Mouse (Mus musculus) neural tube, embryonic 14.5 days (tissue): Measurements from ENCODE around the gene Hrasls5. TPM values are rescaled to one million over a fixed set of nuclear protein-coding genes. Genes with fewer than 3 reads are reported as not detected.
A peak's percentile ranks its signal among the peaks of the same experiment; 100 is the strongest.

ENCODE experiments used
- ATAC-seq: fragments of 200-750 bp; cut with Nextera tagmentation; 2 replicates; pipeline ENCODE4 v1.8.0; 2017; ENCODE audit warnings: low read depth, mild to moderate bottlenecking, moderate TSS enrichment, moderate library complexity
- H3K27ac ChIP-seq: fragments of 300-500 bp; sonication (generic); 2 replicates; pipeline ENCODE4 v1.5.1; 2014; ENCODE audit warnings: low read depth, mild to moderate bottlenecking, control low read depth, low read length, moderate library complexity, mixed read lengths
- H3K27me3 ChIP-seq: fragments of 300-500 bp; sonication (generic); 2 replicates; pipeline ENCODE4 v1.6.1; 2014; ENCODE audit warnings: low read length; ENCODE audit not compliant: control insufficient read depth, insufficient read depth
- H3K36me3 ChIP-seq: fragments of 300-500 bp; sonication (generic); 2 replicates; pipeline ENCODE4 v1.6.1; 2014; ENCODE audit warnings: low read length, mixed read lengths; ENCODE audit not compliant: control insufficient read depth, insufficient read depth
- H3K4me1 ChIP-seq: fragments of 300-500 bp; sonication (generic); 2 replicates; pipeline ENCODE4 v1.6.1; 2014; ENCODE audit warnings: low read length; ENCODE audit not compliant: control insufficient read depth, insufficient read depth
- H3K4me2 ChIP-seq: fragments of 300-500 bp; sonication (generic); 2 replicates; pipeline ENCODE4 v1.6.1; 2014; ENCODE audit warnings: mild to moderate bottlenecking, low read depth, low read length, control low read depth
- H3K4me3 ChIP-seq: fragments of 300-500 bp; sonication (generic); 2 replicates; pipeline ENCODE4 v1.5.1; 2014; ENCODE audit warnings: low read depth, low read length, control low read depth, mixed read lengths
- H3K9ac ChIP-seq: fragments of 300-500 bp; sonication (generic); replicated peaks from 2 replicates; pipeline ENCODE4 v1.6.1; 2014; ENCODE audit warnings: low read depth, mild to moderate bottlenecking, control low read depth, low read length, mixed read lengths
- H3K9me3 ChIP-seq: fragments of 300-500 bp; sonication (generic); 2 replicates; pipeline ENCODE4 v1.6.1; 2016; ENCODE audit warnings: low read length; ENCODE audit not compliant: control insufficient read depth
- WGBS: fragments of 180-500 bp; shearing (Covaris S2); extraction: QIAGEN DNeasy Blood & Tissue Kit; methylation state at CpG from one replicate; pipeline ENCODE4 v1.1.7; 2014; 5-methylcytosine and 5-hydroxymethylcytosine counted together
- polyA plus RNA-seq: library from polyadenylated mRNA; unstranded; fragments of >200 nt; fragmentation: Nextera tagmentation; extraction: Ambion mirVana; gene quantifications from 2 replicates; pipeline ENCODE4 v1.2.1, GENCODE M21; 2014

Hrasls5 gene
- polyA plus RNA-seq, 1 experiment from 2014 or later = not detected

- Histone ChIP-seq H3K27me3 (no peaks in the 10 kb centered on the region), H3K9ac (no peak overlapping the region), H3K36me3 (no peaks in the 10 kb centered on the region), H3K9me3 (no peaks in the 10 kb centered on the region), H3K4me3 (no peak overlapping the region), H3K4me1 (peaks cover 14% of the 10 kb centered on the region; the same call in 1 of the 2 replicates), H3K4me2 (no peak overlapping the region), H3K27ac (no peak overlapping the region)
- no peak for ATAC-seq
- 98% methylated on average over 10 of the region's 10 CpGs for WGBS
These were observed 8.2 kb upstream of the Hrasls5 start for GRCm38 (mm10) chr19:7604107-7604506.

DNA sequence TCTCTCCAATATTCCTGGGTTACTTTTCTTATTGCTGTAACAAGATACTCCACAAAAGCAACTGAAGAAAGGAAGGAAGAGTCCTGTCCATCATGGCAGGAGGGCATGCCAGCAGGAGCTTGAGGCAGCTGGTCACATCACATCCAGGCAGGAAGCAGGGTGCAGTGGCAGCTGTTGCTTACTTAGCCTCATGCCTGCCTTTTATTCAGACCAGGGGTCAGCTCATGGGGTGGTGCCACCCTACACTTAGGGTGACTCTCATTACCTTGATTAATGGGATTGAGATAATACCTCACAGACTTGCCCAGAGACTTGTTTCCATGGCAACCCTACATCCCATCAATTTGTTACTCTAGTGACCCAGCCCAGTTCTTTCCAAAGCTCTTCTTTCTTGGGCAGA is 7.3 kb upstream of the Hrasls5 start:
- Histone ChIP-seq H3K4me3 (no peak overlapping the region), H3K27ac (no peak overlapping the region)
- ATAC-seq = no peak

DNA sequence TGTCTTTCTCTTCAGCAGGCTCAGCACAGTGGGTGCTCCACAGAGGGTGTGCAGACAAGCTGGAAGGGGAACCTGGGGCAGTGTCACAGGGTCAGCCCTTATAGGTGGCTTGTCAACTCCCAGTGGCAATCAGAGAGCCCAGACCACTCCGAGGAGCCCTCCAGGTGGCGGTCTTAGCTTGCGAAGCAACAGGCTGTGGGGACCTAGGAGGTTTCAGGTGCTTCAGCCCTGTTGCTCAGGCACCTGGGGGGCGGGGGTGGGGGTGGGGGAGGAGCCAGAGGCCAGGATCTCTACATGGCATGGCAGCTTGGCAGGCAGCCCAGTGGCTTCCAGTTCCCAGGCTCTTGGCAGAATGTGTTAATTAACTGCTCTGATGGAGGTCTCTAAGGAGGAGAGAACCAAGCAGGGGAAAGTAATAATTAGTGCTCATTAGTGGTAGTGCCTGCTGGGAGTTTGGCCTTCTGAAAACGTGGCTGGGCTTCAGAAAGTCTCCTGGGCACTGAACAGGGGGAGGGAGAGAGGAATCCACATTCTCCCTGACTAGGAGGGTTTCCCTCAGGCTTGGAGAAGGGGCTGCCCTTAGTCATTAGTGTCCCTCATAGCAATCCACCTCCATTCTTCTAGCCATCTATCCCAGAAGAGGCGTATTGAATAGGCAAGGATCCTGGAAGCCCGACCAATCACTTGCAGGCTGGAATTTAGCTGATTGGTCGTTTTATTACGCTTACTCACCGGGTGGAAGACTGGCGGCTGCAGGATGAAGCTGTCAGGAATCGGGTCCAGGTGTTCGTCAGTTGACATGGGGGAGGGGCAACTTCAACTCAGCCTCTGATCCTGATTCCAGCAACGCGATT is 6.2 kb upstream of the Hrasls5 start:
- Histone ChIP-seq H3K27ac (no peak overlapping the region), H3K4me2 (peak overlapping the region; percentile 63), H3K4me3 (peak overlapping the region; percentile 24), H3K9me3 (no peaks in the 10 kb centered on the region), H3K27me3 (no peaks in the 10 kb centered on the region), H3K9ac (0 out of 2 replicates have a peak overlapping the region, but pooled peaks have one; percentile 32), H3K36me3 (no peaks in the 10 kb centered on the region), H3K4me1 (peaks cover 14% of the 10 kb centered on the region; the same call in 1 of the 2 replicates)
- peak; percentile 81 for ATAC-seq
- 3% methylated on average over 15 of the region's 15 CpGs for WGBS

More for the DNA sequence above, 7.3 kb upstream of the Hrasls5 start:
- Histone ChIP-seq H3K4me1 (peaks cover 14% of the 10 kb centered on the region; the same call in 1 of the 2 replicates), H3K27me3 (no peaks in the 10 kb centered on the region), H3K9me3 (no peaks in the 10 kb centered on the region), H3K36me3 (no peaks in the 10 kb centered on the region), H3K4me2 (no peak overlapping the region), H3K9ac (no peak overlapping the region)

DNA sequence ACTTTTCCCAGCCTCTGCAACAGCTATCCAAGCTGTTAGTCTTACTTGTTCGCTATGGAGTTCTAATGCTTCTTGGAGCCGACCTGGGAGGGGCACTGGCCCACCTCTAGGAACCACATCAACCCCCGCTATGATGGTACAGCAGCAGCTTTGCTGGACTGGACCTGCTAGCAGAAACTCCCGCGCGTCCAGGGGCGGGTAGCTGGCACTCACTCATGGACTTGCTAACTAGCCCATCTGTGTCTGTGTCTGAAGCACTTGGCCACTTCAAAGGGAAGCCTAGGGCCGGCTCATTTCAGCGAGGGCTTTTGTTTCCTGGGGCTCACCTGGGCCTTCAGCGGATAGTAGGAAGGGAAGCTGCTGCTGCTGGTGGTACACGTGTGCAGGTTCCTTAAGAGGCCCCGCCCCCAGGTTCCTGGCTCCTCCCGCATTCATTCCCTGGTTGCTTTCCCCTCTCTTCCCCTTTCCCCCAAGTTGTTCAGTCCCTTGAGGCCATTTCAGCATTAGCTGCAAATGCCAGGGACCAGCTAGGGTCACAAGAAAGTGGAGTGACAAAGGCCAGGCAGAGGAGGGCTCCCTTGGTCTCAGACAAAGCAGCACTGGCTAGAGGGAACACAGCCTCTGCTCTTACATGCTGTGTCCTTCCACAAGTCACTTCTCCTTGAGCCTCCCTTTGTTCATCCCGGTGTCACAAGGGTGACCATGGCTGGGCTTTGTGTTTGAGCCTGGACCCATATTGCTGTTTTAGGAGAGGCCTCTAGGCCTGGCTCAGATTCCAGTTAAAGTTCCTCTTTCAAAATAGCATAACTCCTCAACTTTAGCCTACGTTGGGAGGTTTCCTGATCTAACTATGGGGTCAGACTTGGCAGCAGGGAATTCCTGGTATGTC is 5.3 kb upstream of the Hrasls5 start, which contains the start of gene Lgals12:
Gene Lgals12, minus strand, starts transcription at position 393 of the 889 bp plus-strand sequence.
- Histone ChIP-seq H3K4me1 (peaks cover 14% of the 10 kb centered on the region; the same call in 1 of the 2 replicates), H3K4me3 (peak within 1 kb of the TSS; percentile 24), H3K36me3 (no peaks in the 10 kb centered on the region), H3K4me2 (peak within 1 kb of the TSS; percentile 63), H3K9me3 (no peaks in the 10 kb centered on the region), H3K27me3 (peaks cover 4% of the 10 kb centered on the region), H3K9ac (0 out of 2 replicates have a peak within 1 kb of the TSS, but pooled peaks have one; percentile 32), H3K27ac (no peak within 1 kb of the TSS)
- ATAC-seq = peak; percentile 48
- 10% methylated on average over 15 of the region's 15 CpGs for WGBS

GRCm38 (mm10) chr19:7607690-7608201 is 4.6 kb upstream of the Hrasls5 start:
- ATAC-seq = no peak
- peaks cover 4% of the 10 kb centered on the region for H3K27me3 ChIP-seq
- peaks cover 19% of the 10 kb centered on the region; the same call in 1 of the 2 replicates for H3K4me1 ChIP-seq
- no peaks in the 10 kb centered on the region for H3K36me3 ChIP-seq
- H3K27ac ChIP-seq = no peak overlapping the region
- H3K4me2 ChIP-seq = no peak overlapping the region
- WGBS = 80% methylated on average over 7 of the region's 7 CpGs
- no peak overlapping the region for H3K9ac ChIP-seq
- no peak overlapping the region for H3K4me3 ChIP-seq
- no peaks in the 10 kb centered on the region for H3K9me3 ChIP-seq

- Histone ChIP-seq H3K4me1 (0 out of 2 replicates have a peak, but pooled peaks cover 5% of the 10 kb centered on the region), H3K4me2 (no peak overlapping the region), H3K27me3 (peaks cover 4% of the 10 kb centered on the region), H3K36me3 (no peaks in the 10 kb centered on the region), H3K4me3 (no peak overlapping the region), H3K27ac (no peak overlapping the region), H3K9me3 (no peaks in the 10 kb centered on the region), H3K9ac (no peak overlapping the region)
- 87% methylated on average over 7 of the region's 7 CpGs for WGBS
- no peak for ATAC-seq
These were observed 810 bp downstream of the Hrasls5 start for GRCm38 (mm10) chr19:7613151-7613550.

DNA sequence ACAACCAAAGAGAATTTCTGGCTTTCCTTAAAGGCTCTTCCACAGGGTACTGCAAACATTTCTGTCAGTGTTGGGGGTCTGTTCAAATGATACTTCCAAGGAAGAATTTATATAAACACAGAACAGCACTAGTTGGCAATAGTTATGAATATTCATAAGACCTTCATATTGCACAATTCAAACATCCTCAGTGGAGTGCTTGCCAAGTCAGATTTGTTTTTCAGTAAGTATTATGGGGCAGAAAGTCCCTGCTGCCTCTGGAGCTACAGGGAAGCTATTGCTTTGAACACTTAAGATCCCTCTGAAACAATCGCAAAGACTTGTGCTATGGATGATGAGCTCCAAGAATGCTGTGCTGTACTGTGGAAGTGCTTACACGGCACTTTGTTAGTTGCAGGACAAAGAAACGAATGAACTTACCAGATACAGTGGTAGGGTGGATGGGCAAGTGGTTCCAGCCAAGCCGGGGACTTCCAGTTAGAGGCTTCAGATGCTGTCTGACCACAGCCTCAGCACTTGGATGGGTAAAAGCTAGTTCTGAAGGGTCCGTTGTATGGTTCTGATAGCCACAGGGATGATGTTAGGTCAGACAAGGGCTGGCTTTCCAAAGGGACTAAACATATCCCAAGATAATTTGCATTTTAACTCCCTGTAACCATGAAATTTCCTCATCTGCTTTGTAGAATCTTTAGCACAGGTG is 4.0 kb downstream of the Hrasls5 start:
- Histone ChIP-seq H3K9me3 (no peaks in the 10 kb centered on the region), H3K9ac (no peak overlapping the region), H3K27ac (no peak overlapping the region), H3K36me3 (no peaks in the 10 kb centered on the region), H3K27me3 (peaks cover 2% of the 10 kb centered on the region), H3K4me3 (no peak overlapping the region), H3K4me2 (no peak overlapping the region), H3K4me1 (0 out of 2 replicates have a peak, but pooled peaks cover 5% of the 10 kb centered on the region)
- WGBS = 76% methylated on average over 5 of the region's 5 CpGs
- no peak for ATAC-seq

- Histone ChIP-seq H3K4me2 (no peak overlapping the region), H3K36me3 (no peaks in the 10 kb centered on the region), H3K4me1 (0 out of 2 replicates have a peak, but pooled peaks cover 5% of the 10 kb centered on the region), H3K9ac (no peak overlapping the region), H3K27me3 (no peaks in the 10 kb centered on the region), H3K27ac (no peak overlapping the region), H3K9me3 (no peaks in the 10 kb centered on the region), H3K4me3 (no peak overlapping the region)
- 0 out of 2 replicates have a peak, but pooled peaks have one; percentile 18 for ATAC-seq
- WGBS = 59% methylated on average over 3 of the region's 3 CpGs
These were observed 4.7 kb downstream of the Hrasls5 start for GRCm38 (mm10) chr19:7617085-7617484.
